Mouse (Mus musculus) stomach, postnatal 0 days (tissue): ENCODE measurements around the gene Slc24a3.

Experiments
- CTCF ChIP-seq: IDR thresholded peaks from 2 replicates; pipeline ENCODE4 v1.5.1; 2016; ENCODE audit warnings: antibody characterized with exemption, low read depth, mild to moderate bottlenecking, moderate library complexity
- EP300 ChIP-seq: optimal IDR thresholded peaks from 2 replicates; pipeline ENCODE3; 2016; ENCODE audit warnings: antibody characterized with exemption

DNA sequence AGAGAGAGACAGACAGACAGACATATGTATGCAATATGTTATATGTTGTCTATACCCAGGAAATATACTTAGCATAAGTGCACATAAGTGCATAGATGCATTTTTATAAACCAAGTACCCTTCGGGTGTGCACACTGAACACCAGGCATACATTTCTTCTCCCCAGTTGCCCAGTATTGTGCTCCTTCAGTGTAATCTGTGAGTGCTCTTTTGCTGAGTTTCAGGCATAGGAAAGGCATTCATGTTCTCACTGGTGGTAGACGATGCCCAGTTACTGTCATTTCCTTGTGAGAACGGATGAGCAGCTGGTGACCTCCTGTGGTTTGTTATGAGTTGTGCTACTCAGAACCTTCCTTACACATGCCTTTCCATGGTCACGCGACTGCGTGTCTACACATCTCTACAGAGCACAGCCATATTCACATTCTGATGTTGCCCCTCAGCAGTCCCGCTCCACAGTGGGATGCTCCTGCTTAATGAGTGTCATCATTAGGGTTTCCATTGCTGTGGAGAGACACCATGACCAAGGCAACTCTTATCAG, 29.0 kb downstream of the Slc24a3 start:
- peak; percentile 27 for TF ChIP-seq CTCF
- no peak for TF ChIP-seq EP300
